Mouse (Mus musculus): ENCODE results near the gene Neu4.
"Not testable (repeated sequence)": the region's sequence is repeated elsewhere in the genome, so short reads cannot be mapped to it uniquely, and the experiment has no call there.

The Neu4 gene

DNA sequence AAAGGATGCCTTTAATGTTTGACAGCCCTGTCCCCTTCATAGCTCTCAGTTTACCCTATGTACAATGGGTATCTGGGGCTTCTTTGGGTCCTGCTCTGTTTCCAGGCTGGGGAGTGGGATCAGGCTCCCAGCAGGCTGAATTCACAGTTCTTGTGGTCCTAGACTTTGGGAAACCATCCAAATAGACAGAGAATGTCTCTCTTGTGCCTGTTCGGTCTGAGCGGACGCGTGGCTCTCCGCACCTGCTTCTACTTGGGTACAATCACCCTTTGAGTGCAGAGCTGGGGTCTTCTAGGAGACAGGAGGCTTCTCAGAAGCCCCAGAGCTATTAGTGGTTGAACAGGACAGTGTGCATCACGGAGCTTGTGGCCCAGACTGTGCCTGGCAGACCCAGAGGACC lies at the start of gene Neu4:
Gene Neu4 (plus strand): TSS at position 301 of the 400 bp plus-strand sequence.
- no peak for DNase-seq

DNA sequence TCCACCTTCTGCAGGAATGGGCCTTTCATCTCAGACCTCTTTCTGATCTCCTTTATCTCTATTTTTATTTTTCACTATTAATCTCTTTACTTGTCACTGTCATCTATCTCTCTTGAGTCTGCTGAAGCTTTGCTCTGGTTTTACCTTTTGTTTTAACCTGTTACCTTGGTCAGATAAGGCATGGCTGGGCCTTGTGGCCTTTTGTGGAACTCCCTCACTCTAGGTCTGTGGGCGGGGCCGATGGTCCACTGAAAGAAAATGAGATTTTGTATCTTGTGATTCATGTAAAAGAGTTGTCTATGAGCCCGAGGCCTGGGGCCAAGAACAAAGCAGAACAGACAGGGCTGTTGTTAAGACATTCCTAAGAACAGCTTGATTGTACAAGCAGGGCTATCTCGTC lies 49.5 kb upstream of the Neu4 start:
- not testable (repeated sequence) for DNase-seq

DNA sequence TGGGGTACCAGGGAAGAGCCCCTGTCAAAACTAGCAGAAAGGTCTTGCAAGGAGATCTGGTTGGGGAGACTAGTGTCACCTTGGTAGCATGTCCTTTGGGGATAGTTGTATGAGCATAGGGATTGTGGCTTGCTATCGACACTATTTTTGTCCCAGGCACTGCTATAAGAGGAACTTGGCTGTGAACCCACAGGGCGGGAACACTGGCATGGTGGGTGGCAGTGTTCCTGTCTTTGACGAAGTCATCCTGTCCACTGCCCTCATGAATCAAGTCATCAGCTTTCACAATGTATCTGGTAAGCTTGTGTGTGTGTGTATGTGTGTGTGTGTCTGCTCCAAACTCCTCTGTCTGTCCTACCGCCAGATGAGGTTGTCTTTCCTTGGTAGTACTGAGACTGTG lies 44.5 kb upstream of the Neu4 start:
- DNase-seq: not testable (repeated sequence)

DNA sequence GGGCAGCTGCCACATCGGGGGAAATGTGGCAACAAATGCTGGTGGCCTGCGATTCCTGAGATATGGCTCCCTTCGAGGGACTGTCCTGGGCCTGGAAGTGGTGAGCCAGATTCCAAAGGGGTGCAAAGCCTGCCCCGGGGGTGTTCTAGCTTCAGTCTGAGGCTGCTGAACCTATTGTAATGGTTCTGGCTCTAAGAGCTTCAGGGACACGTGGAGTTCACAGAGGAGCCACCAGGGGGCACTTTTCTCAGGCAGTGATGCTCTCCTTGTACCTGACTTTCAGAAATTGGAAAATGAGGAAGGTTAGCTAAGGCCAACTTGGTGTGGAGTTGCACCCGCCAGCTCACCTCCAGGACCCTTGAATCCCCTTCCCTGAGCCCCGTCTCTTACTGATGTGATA lies 42.0 kb upstream of the Neu4 start:
- not testable (repeated sequence) for DNase-seq

DNA sequence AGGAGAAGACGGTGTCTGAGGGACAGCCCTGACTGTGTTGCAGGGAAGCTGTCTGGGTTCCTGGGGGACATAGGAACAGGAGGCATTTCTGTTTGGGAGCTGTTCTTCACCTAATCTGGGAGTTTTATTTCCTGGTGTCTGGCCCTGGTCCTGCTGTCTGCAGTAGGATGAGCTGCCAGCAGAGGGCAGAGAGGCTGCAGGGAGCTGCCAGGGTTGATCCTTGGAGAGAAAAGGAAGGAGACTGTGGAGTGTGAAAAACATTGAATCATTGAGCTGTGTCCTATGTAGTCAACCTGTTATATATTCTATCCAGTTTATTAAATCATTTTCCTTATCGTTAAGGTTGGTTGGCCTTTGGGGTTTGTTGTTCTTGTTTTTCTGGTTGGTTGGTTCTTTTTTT lies 39.3 kb upstream of the Neu4 start:
- DNase-seq: not testable (repeated sequence)

DNA sequence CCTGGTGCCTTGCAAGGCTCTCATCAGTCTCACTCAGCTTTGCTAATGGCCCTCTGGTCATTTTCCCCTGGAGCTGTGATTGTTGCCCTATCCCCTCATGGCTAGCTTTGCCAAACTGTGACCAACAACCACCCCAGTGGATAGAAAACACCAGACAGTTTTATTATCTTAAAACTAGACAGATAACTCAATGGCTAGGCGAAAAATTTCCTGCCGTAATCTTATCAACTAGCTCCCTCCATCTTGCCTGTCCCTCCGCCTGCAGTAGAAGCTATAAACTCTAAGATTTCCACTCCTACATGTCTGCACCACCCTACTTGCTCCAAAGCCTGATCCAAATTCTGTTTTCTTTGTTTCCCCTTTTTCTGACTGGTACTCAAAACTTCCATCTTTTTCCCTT lies 34.1 kb upstream of the Neu4 start:
- DNase-seq: no peak

DNA sequence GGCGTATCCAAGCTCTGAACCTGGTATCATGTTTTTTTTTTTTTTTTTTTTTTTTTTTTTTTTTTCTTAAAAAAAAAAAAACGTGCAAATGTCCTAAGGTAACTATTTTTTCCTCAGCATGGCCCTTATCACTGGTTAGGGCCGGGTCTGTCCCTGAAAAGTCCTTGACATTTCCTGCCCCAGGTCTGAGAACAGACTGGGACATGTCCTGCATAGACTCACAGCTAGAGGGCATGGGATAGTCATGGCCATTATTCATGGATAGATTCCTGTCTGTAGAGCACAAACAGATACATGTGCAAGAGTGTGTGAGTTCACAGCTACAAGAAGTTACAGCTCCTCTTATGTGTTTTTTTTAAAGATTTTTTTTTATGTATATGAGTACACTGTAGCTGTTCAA lies 31.5 kb upstream of the Neu4 start:
- DNase-seq: no peak

DNA sequence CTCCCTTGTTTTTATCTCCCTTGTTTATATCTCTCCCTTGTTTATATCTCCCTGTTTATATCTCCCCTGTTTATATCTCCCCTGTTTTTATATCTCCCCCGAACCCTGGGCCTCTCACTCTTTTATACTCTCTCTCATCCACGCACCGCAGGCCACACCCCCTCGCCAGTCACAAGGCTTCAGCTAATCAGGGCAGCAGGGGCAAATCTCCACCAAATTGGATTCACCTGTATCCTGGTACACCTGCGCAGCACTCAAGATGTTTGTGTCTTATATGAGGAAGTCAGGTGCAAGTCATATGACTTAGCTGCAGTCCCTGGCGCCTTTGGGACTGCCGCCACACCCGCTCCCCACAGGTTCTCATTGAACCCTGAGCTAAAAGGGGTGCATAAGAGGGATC lies 30.0 kb upstream of the Neu4 start, which contains the start of gene Gal3st2c:
Gene Gal3st2c (plus strand): TSS at position 301 of the 400 bp plus-strand sequence.
- DNase-seq: not testable (repeated sequence)

DNA sequence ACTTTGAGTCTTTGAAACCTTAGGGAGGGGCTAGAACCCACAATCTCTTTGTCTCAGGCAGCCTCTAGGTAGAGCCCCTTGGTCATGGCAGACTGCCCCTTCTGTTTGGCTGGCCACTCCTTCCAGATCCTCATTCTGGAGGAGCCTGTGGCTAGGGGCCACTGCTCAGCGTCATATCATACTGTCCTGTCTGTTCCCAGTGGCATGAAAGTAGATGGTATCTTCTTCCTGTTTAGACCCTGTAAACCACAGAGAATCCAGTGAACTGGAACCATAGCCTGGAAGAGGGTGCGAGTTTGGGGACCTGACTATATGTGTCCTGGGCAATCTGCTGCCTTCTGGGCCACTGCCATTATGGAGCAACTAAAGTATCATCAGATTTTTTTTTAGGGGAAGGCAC lies 29.2 kb upstream of the Neu4 start:
- DNase-seq: not testable (repeated sequence)

DNA sequence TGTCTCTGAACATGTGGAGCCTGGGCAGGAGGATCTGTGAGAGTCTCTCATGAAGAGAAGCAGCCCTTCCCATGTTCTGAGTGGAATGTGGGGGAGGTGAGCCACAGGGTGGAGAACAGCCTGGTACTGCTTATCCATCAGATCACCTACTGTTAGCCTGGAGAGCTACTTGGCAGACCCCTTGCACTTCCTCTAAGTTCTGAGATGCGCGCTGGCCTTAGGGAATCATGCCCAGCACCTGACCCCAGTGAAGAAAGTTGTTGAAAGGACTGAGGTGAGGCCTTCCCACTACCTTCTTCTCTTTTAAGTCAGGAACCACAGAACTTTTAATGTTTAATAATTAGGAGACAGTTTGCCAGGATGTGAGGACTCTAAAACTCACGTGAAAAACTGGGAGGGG lies 28.8 kb upstream of the Neu4 start:
- DNase-seq: not testable (repeated sequence)

DNA sequence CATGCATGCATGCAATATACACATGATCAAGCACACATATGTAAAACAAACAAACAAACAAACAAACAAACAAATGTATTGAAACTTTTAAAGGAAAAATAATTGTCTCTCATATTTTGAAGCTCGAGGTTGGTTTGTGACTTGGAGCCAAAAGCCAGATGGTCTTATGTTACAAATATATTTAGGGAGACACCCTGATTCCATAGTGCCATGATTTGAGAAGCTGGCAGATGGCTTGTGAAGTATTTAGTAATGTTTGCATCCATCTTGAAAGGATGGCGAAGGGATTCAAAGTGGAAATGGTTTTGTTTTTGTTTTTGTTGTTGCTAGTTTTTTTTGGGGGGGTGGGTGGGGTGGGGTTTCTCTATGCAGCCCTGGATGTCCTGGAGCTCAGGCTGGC lies 19.2 kb upstream of the Neu4 start:
- DNase-seq: no peak

DNA sequence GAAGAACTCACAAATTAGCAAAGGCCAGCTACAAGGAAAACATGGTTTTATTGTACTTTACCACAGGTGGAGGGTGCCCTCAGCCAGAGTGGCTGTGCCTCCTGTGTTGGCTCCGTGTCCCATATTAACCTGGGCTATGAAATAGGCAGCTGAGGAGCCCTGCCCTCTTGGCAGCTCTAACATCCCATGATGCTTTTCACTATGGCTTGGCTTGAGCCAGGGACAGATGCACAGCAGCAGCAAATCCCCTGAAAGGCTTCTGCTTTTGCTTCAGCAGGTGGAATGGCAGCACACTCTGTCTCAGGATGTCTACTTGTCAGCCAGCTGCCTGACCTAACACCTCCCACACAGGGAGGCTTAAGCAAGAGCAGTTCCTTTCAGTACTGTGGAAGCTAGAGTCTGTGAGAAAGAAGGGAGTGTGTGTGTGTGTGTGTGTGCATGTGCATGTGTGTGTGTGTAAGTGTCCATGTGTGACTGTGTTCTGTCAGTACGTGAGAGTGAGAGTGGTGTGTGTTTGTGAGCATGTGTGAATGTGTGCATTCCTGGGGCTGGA lies 14.2 kb upstream of the Neu4 start:
- not testable (repeated sequence) for DNase-seq

DNA sequence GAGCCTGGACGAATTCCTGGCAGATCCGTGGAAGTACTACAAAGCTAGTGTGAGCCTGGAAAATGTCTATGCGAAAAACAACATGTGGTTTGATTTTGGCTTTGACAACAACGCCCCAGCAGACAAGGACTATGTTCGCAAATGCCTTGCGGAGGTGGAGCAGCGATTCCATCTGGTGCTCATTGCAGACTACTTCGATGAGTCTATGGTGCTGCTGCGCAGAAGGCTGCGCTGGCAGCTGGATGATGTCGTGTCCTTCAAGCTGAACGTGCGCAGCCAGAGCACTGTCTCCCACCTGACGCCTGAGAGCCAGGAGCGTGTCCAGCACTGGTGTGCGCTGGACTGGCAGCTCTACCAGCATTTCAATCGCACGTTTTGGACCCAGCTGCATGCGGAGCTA lies 11.4 kb upstream of the Neu4 start:
- DNase-seq: not testable (repeated sequence)

DNA sequence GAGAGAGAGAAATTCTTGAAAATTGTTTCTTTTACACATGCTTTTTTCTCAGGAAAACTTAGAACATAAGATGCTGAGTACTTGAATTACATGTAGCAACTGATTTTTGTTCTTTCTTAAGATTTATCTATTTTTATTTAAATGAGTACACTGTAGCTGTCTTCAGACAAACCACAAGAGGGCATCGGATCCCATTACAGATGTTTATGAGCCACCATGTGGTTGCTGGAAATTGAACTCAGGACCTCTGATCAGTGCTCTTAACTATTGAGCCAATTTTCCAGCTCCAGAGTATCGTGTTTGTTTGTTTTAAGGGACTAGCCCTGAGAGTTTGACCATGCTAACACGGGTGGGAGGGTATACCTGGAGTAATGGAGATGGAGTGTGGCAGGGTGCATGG lies 8.6 kb upstream of the Neu4 start:
- DNase-seq: no peak

DNA sequence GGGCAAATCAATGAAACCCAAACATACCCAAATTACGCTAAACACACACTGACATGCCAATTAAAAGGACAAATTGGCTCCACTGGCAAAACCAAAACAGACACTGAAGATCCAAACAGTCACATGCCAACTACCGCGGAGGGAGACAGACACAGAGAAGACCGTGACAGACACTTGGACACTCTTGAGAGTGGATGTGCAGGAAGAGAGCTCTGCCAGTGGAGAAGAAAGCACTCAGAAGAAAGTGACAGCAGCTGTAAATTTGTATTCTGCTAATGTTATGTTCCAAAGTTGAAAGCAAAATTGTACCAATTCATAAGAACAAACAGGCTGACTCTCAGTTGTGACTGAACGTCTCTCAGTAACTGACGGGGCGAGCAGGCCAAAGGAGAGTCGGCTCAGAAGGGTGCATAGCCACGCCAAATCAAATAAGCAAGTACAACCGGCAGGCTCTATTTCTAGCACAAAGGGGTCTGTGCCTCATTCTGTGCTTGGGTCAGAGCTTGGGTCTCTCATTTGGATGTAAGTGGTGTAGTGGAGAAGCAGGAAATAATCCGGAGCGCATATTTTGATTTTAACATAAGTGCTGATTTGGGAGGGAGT lies 7.4 kb downstream of the Neu4 start:
- DNase-seq: no peak

DNA sequence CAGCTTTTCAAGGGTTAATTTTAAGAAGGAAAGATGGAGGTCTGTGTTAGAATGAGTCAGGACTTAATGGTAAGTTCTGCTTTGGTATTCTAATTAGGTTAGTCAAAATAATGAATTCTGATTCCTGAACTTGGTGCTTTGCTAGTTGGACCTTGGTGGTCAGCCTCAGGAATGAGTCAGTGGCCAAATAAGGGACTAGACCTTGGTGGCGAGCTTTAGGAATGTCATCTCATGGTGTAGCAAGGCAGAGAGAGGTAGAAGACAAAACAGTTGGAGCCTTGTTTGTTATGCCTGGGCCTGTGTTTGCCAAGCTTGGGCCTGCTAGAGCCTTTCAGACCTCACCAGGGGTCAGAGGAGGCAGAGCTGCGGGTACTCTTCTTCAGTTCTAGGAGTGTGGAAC lies 8.5 kb downstream of the Neu4 start:
- no peak for DNase-seq

DNA sequence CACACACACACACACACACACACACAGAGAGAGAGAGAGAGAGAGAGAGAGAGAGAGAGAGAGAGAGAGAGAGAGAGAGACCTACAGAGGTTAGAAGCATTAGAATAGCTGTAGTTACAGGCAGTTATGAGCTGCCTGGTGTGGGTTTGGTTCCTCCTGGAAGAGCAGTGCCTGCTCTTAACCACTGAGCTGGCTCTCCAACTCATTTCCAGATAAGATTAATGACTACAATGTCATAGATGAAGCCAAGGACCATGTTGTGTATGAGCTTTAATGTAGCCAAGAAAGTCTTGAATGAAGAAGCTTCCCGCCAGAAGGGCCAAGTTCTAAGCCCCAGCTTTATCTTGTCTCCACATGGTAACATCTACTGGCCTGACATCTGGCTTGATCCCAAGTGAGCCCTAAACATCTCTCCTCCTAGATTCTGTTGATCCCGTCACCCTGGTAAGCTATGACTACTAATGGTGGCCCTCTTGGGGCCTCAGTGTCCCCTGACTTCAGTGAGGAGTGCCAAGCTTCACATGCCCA lies 12.9 kb downstream of the Neu4 start:
- no peak for DNase-seq

DNA sequence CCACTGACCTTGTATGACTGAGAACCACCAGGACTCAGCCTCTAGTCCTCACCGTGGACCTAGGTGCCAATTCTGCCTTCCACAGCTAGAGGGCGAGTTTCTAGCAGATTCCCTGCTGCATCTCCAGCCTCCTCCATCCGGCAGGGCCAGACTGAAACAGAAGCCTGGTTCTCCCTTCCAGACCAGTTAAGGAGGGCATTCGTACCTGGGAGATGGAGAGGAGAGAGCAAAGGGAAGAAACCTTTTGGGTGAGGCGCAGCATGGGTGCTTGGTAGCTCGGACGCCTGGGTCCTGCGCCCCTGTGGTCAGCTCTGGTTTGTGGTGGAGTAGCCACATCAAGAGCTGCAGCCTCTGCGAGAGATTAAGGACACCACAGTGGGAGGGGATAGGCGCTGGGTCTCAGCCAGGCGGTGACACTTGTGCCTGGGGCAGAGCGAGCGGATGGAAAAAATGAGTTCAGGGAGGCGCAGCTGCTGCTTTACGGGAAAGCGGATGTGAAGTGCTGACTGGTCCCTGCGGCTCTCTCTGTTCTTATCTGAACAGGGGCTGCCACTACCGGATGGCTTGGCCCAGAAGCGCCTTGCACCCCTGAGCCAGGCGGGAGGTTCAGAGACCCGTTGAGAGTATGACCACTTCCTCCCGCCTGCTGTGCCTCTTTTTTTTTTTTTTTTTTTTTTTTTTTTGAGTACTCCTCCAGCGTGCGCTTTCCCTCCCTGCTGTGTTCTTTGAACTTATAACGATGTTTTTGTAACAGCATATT lies 14.9 kb downstream of the Neu4 start:
- peak; percentile 87 for DNase-seq

DNA sequence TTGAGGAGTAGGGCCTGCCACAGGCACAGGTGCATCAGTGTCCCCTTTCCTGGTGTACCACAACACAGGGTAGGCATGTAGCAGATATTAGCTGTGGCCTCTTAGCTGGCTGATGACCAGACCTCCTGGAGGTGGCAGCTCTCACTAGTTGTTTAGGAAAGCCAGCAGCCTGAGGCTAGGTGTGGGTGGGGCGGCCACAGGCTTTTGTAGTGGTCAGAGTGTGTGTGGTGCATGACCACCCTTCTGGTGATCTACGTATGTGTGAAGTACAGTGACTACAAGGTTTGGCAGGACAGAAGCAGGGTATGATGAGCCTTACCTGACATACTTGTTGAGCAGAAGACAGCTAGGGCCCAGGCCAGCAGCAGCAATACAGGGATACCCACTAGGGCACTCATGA lies 20.1 kb downstream of the Neu4 start:
- no peak for DNase-seq

DNA sequence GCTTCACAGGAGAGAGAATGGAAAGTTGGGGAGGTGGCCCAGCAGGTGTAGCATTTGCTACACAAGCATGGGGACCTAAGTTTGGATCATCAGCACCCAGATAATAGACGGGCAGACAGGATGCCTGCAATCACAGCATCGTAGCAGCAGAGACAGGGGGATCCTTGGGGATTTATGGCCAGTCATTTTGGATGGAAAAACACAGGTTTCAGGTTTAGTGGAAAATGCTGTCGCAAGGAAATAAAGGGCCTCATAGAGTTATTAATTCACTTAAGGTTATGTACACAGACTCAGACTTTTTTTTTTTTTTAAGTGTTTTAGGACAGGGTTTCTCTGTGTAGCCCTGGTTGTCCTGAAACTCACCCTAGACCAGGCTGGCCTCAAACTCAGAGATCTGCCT lies 25.3 kb downstream of the Neu4 start:
- no peak for DNase-seq

DNA sequence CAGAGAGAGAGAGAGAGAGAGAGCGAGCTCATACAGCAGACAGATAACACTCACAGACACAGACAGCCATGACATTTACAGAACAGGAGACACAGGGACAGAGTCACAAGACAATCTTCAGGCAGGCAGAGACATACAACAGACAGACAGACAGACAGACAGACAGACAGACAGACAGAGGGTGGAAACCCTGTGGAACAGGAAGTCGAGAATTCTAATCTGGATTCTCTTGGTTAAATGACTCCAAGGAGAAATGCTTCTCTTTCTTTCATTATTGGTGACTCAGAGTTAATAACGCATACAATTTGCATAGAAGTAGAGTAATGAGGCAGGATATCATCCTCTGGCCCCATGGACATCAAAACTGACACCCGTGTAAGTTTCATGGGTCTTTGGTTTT lies 26.3 kb downstream of the Neu4 start:
- no peak for DNase-seq

DNA sequence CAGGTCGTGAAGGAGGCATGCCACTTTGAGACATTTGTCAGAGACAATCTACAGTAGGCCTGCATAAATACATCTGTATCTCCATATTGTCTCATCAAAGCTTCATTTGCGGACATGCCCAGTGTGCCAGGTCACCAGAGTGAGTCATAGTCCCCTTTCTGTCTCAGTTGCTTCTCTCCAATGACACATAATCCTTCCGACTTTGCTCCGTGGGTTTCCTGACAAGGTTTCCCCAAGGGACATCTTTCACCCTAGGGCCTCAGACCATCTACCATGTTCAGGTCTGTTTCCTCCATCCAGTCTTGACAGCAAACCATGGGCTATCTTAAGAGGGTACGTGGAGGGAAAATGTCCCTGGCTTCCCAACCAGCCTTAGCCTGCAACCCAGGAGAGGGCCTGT lies 30.9 kb downstream of the Neu4 start:
- DNase-seq: no peak

DNA sequence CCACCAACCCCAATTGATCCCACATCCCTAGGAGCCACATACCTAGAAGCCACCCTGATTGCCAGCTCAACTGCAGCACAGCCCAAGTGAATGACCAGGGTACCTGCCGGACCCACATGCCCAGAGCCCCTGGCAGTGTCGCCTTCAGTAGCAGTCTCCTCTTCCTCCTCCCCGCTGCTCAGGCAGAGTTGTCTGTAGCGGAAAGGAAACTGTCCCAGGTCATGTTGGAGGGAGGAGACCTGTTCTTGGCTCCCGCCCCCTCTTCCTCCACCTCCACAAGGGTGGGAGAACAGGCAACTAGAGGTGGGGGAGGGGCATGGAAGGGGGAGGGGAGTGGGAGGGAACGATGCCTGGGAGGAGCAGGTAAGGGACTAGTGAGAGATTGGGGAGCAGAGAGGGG lies 32.1 kb downstream of the Neu4 start, which contains the start of gene Pdcd1:
Gene Pdcd1 (minus strand): TSS at position 181 of the 400 bp plus-strand sequence.
- DNase-seq: peak; percentile 54

All from thymus, postnatal 4 days (tissue).